Mouse (Mus musculus) hindbrain, embryonic 14.5 days (tissue): ENCODE results near the gene Hspb6. TPM values are rescaled to one million over a fixed set of nuclear protein-coding genes. Genes with fewer than 3 reads are reported as not detected.
A peak's percentile ranks its signal among the peaks of the same experiment; 100 is the strongest.

Experiments
- ATAC-seq: fragments of 200-750 bp; cut with Nextera tagmentation; 2 replicates; pipeline ENCODE4 v1.8.0; 2017; ENCODE audit warnings: moderate number of reproducible peaks, mild to moderate bottlenecking, moderate TSS enrichment, moderate library complexity; ENCODE audit not compliant: low FRiP score
- DNase-seq: peaks from one replicate; pipeline ENCODE4 v3.0.0-alpha.2; 2015; ENCODE audit warnings: low spot score
- H3K27ac ChIP-seq: fragments of 300-500 bp; sonication (generic); 2 replicates; pipeline ENCODE4 v1.5.1; 2014; ENCODE audit warnings: mild to moderate bottlenecking, moderate library complexity
- H3K27me3 ChIP-seq: fragments of 300-500 bp; sonication (generic); 2 replicates; pipeline ENCODE4 v1.6.1; 2014; ENCODE audit warnings: mild to moderate bottlenecking, low read length, mixed read lengths; ENCODE audit not compliant: control insufficient read depth, insufficient read depth
- H3K36me3 ChIP-seq: fragments of 300-500 bp; sonication (generic); replicated peaks from 2 replicates; pipeline ENCODE4 v1.6.1; 2014; ENCODE audit not compliant: control insufficient read depth, insufficient read depth
- H3K4me1 ChIP-seq: fragments of 300-500 bp; sonication (generic); replicated peaks from 2 replicates; pipeline ENCODE4 v1.6.1; 2014; ENCODE audit warnings: antibody characterized with exemption, low read length, mixed read lengths; ENCODE audit not compliant: control insufficient read depth, insufficient read depth
- H3K4me2 ChIP-seq: fragments of 300-500 bp; sonication (generic); replicated peaks from 2 replicates; pipeline ENCODE4 v1.6.1; 2014; ENCODE audit warnings: mild to moderate bottlenecking, moderate library complexity
- H3K4me3 ChIP-seq: fragments of 300-500 bp; sonication (generic); replicated peaks from 2 replicates; pipeline ENCODE4 v1.5.1; 2014; ENCODE audit warnings: mild to moderate bottlenecking, low read length
- H3K9ac ChIP-seq: fragments of 300-500 bp; sonication (generic); 2 replicates; pipeline ENCODE4 v1.6.1; 2014
- H3K9me3 ChIP-seq: fragments of 300-500 bp; sonication (generic); 2 replicates; pipeline ENCODE4 v1.6.1; 2016; ENCODE audit warnings: low read length; ENCODE audit not compliant: control insufficient read depth
- WGBS: fragments of 180-500 bp; shearing (Covaris S2); extraction: QIAGEN DNeasy Blood & Tissue Kit; methylation state at CpG from one replicate; pipeline ENCODE4 v1.1.7; 2014; 5-methylcytosine and 5-hydroxymethylcytosine counted together
- polyA plus RNA-seq: library from polyadenylated mRNA; unstranded; fragments of >200 nt; fragmentation: Nextera tagmentation; extraction: Ambion mirVana; gene quantifications from 2 replicates; pipeline ENCODE4 v1.2.1, GENCODE M21; 2014

The Hspb6 gene
- 9.3 and 12.6 TPM in 2 replicates for polyA plus RNA-seq

DNA sequence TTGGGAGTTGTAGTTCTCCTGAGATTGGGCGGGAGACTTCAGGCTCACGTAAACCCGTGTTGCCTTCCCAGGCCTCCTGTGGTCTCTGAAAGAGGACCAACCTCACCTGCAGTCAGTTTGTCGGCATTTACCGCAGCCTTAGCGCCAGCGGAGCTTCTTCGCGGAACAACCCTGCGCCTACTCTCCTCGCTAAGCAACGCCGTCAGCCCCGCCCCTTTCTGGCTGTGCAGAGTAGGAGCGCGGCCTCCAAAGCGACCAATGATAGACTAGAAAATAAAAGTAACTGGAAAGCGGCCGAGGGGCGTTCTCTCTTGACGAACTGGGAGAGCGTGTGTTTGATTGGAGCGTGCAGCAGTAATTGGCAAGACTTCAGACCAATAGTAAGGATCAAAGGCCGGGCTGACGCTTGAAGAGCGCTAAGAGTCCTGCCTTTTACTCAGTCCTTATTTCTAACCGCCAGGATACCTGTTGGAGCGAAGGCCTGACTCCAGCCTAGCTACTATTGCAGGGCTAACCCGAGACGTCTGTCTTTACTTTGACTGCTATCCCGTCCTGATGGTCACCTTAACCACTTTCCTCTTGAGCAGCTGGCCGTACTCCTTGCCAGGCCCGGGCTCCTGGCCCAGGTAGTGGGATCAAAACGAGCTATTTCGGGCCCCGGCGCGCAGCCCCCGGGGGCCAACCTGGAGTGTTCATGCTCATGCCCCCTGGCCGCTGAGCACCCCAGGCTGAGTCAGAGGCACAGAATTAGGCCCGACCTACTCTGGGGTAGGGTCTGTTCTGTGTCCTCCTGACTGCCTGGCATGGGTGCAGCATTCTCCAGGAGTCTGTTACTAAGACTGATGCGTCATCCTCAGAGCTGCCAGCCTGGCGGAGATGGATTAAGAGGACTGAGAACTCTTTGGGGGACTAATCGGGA is at the start of gene Hspb6, which contains the start of gene Proser3:
Gene Hspb6, plus strand, starts transcription at position 77 of the 919 bp plus-strand sequence.
Gene Proser3, minus strand, starts transcription at position 198 of the 919 bp plus-strand sequence.
- ATAC-seq (peak; percentile 95), DNase-seq (peak; percentile 97)
- Histone ChIP-seq H3K4me3 (peak within 1 kb of the TSS; percentile 54), H3K9me3 (no peaks in the 10 kb centered on the region), H3K4me1 (peaks cover 13% of the 10 kb centered on the region), H3K4me2 (peak within 1 kb of the TSS; percentile 74), H3K27me3 (peaks cover 8% of the 10 kb centered on the region; the same call in 1 of the 2 replicates), H3K9ac (peak within 1 kb of the TSS; percentile 58), H3K36me3 (peaks cover 36% of the 10 kb centered on the region), H3K27ac (peak within 1 kb of the TSS; percentile 91)
- under 1% methylated on average over 44 of the region's 44 CpGs for WGBS

DNA sequence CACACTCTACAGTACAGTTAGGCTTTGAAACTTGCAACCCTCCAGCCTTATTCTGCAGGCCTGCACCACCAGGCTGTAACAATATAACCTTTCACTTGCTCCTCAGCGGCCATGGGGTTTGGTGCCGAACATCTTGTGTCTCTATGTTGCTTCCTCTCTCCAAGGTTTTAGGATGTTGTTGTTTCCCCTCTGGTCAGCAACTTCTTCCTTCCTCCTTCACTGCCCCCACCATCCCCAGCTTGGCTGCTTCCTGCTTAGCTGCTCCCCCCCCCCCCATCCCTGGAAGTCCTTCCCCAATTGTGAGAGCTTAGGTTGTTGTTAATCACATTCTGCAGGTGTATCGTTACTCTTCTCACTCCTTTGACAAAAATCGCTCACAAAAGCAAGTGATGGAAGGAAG is 43.9 kb upstream of the Hspb6 start:
- H3K4me3 ChIP-seq = no peak overlapping the region
- ATAC-seq (no peak), DNase-seq (no peak)
- no peak overlapping the region for H3K9ac ChIP-seq
- 76% methylated on average over 4 of the region's 4 CpGs for WGBS
- no peak overlapping the region for H3K4me2 ChIP-seq
- H3K27me3 ChIP-seq = no peaks in the 10 kb centered on the region
- H3K27ac ChIP-seq = no peak overlapping the region
- H3K4me1 ChIP-seq = no peaks in the 10 kb centered on the region
- H3K9me3 ChIP-seq = no peaks in the 10 kb centered on the region
- H3K36me3 ChIP-seq = no peaks in the 10 kb centered on the region

DNA sequence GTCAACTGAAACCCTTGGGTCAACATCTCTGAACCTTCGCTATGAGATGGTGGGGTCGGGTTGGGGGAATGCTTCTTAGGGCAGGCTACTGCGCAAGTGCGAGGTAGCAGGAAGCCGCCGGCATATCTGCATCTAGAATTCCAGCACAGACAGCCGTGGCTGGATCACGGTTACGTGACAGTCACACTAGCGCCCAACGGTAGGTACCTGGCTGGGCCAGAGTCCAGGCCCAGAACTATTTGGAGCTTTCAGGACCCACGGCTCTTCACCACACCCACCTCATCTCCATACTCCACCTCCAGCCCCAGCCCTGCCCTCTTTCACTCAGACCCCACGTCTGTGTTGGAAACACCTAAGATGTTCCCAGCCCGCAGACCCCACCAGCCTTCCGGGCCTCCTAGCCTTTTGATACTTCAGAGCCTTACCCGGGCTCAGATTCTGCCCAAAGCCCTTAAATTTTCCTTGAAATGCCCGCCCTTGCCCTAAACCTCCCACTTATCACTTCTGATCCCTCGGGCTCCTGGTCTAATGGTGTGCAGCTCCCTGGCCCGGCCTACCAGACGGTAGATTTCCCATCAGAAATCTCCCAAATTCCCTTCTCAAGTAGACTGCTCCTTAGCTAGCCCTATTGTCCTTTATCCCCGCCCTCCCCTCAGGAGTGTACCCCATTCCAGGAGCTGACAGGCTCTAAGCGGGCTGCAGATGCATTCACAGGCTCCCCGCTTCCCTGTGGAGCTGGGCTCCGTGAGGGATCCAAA is 36.8 kb upstream of the Hspb6 start:
- 64% methylated on average over 24 of the region's 24 CpGs for WGBS
- Histone ChIP-seq H3K9me3 (no peaks in the 10 kb centered on the region), H3K27ac (no peak overlapping the region), H3K4me3 (no peak overlapping the region), H3K4me1 (no peaks in the 10 kb centered on the region), H3K9ac (no peak overlapping the region), H3K4me2 (no peak overlapping the region), H3K27me3 (no peaks in the 10 kb centered on the region), H3K36me3 (no peaks in the 10 kb centered on the region)
- DNase-seq (no peak), ATAC-seq (no peak)

DNA sequence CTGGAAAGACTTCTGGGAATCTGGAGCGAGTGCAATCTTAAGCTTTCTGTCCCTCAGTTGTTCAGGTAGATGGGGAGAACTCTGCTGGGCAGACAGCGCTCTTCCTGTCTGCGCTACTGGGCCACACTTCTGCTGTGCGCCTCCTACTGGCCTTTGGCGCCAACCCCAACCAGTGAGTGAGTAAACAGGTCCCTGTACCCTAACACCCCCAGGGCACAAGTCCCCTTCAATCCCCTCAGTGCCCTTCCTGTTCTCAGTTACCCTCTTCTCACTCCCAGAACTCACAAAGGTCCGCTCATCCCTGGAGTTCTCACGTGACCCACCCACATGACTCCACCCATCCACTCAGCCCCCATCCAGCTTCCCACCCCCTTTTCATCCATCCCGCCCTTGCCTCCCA is 33.7 kb upstream of the Hspb6 start:
- H3K9me3 ChIP-seq = no peaks in the 10 kb centered on the region
- H3K9ac ChIP-seq = no peak overlapping the region
- H3K4me2 ChIP-seq = no peak overlapping the region
- ATAC-seq (no peak), DNase-seq (no peak)
- no peaks in the 10 kb centered on the region; the same call in 1 of the 2 replicates for H3K4me1 ChIP-seq
- H3K36me3 ChIP-seq = peaks cover 15% of the 10 kb centered on the region
- 41% methylated on average over 8 of the region's 8 CpGs for WGBS
- H3K4me3 ChIP-seq = no peak overlapping the region
- no peak overlapping the region for H3K27ac ChIP-seq
- H3K27me3 ChIP-seq = no peaks in the 10 kb centered on the region

DNA sequence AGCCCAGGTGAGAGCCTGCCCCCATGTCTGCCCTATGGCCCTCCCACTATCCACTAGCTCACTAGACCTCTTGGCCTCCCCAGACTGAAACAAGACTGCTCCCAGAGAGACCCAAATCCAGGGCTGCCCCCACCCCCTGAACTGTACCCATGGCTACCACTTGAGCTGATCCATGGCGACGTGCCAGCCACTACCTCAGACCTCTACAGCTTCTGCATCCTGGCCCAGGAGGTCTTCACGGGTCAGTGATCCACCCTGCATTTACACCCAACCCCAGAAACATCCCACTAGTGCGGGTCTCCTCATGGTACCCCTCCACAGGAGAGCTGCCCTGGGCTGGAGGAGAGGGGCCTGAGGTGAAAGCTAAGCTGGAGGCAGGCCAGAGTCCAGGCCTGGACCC is 31.6 kb upstream of the Hspb6 start:
- no peaks in the 10 kb centered on the region; the same call in 1 of the 2 replicates for H3K4me1 ChIP-seq
- no peaks in the 10 kb centered on the region for H3K9me3 ChIP-seq
- H3K4me3 ChIP-seq = no peak overlapping the region
- no peaks in the 10 kb centered on the region for H3K27me3 ChIP-seq
- H3K36me3 ChIP-seq = peaks cover 36% of the 10 kb centered on the region
- 58% methylated on average over 4 of the region's 4 CpGs for WGBS
- H3K9ac ChIP-seq = no peak overlapping the region
- H3K27ac ChIP-seq = no peak overlapping the region
- ATAC-seq (peak; percentile 14; the same call in 1 of the 2 replicates), DNase-seq (no peak)
- no peak overlapping the region for H3K4me2 ChIP-seq

DNA sequence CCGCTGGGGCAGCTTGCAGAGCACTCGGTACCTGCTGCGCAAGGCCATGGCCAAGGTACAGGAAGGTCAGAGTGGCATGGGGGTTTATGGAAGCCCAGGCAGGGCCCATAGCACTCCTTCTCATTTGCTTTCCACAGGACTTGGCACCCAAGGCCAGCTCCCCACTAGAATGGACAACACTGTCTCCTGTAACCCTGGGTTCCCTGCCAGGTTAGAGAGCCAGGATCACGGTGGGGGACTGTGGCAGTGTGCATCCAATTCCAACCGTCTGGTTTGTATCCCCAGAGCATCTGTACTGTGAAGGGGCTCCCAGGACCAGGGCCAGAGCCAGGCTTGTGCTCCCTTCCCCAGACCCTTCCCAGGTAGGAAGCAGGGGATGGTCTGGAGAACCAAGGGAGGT is 31.1 kb upstream of the Hspb6 start:
- Histone ChIP-seq H3K27ac (no peak overlapping the region), H3K36me3 (peaks cover 40% of the 10 kb centered on the region), H3K27me3 (no peaks in the 10 kb centered on the region), H3K9ac (no peak overlapping the region), H3K9me3 (no peaks in the 10 kb centered on the region), H3K4me3 (no peak overlapping the region), H3K4me1 (no peaks in the 10 kb centered on the region; the same call in 1 of the 2 replicates), H3K4me2 (no peak overlapping the region)
- DNase-seq (no peak), ATAC-seq (no peak)
- 71% methylated on average over 5 of the region's 5 CpGs for WGBS

DNA sequence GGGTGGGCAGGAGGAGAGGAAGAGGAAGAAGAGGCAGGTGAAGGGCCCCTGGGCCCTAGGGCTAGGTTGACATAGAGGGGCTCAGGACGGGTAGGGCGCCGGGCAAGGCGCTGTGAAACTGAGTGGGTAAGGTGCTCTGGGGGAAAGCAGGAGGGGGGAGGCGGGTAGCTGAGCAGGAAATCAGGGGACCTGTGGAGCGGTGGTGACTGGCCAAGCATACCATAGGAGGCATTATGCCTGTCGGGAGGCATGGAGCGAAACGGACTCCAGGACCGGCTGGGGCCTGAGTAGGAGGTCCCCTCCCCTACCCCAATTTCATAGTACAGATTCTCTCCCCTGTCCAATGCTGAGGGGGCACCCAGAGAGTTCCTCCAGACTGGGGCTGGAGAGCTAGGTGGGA is 29.1 kb upstream of the Hspb6 start:
- Histone ChIP-seq H3K4me1 (no peaks in the 10 kb centered on the region; the same call in 1 of the 2 replicates), H3K9me3 (no peaks in the 10 kb centered on the region), H3K36me3 (peaks cover 61% of the 10 kb centered on the region), H3K4me2 (no peak overlapping the region), H3K27me3 (no peaks in the 10 kb centered on the region), H3K9ac (no peak overlapping the region), H3K4me3 (no peak overlapping the region), H3K27ac (no peak overlapping the region)
- DNase-seq (no peak), ATAC-seq (no peak)
- 75% methylated on average over 10 of the region's 10 CpGs for WGBS

DNA sequence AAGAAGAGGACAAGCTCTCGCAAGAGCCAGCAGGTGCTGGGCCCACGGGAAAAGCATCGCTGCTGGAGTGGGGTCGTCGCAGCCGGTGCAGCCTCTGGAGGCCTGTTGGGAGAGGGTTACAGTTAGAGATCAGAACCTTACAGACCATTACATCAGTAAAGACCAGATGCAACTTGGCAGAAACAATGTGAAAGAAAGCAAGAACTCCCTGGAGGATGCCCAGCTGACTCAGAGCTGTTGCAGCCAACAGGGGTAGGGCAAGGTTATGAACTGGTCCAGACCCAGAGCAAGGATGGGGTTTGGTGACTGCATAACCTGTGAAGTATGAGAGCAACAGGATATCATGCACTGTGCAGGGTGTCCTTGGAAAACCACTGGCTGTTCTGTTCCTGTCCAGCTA is 27.5 kb upstream of the Hspb6 start:
- Histone ChIP-seq H3K4me3 (no peak overlapping the region), H3K4me1 (no peaks in the 10 kb centered on the region; the same call in 1 of the 2 replicates), H3K36me3 (peaks cover 77% of the 10 kb centered on the region), H3K4me2 (no peak overlapping the region), H3K27ac (no peak overlapping the region), H3K9ac (no peak overlapping the region), H3K9me3 (no peaks in the 10 kb centered on the region), H3K27me3 (no peaks in the 10 kb centered on the region)
- WGBS = 86% methylated on average over 6 of the region's 6 CpGs
- ATAC-seq = no peak
- DNase-seq = no peak

DNA sequence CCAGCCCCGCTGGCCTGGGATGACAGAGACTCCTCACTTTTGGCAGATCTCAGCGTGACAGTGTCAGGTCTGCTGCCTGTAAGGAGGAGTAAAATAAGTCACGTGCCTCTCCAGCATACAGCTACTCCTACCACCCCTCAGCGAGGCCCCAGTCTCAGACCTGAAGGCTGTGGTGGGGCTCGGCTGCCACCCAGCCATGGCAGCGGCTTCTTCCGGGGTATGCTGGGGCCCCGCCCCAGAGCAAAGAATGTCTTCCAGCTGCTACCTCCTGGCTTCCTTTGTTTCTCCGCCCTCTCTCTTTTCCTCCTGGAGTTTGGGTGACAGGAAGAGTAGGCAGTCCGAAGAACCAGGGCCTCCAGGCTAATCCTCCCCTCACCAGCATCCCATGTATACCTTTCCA is 26.0 kb upstream of the Hspb6 start:
- Histone ChIP-seq H3K9ac (no peak overlapping the region), H3K27ac (no peak overlapping the region), H3K9me3 (no peaks in the 10 kb centered on the region), H3K36me3 (peaks cover 91% of the 10 kb centered on the region), H3K4me3 (no peak overlapping the region), H3K27me3 (no peaks in the 10 kb centered on the region), H3K4me1 (no peaks in the 10 kb centered on the region), H3K4me2 (no peak overlapping the region)
- no peak for ATAC-seq
- DNase-seq = no peak
- 42% methylated on average over 10 of the region's 10 CpGs for WGBS
